Mouse (Mus musculus): ENCODE measurements around the gene Gm49358.

DNA sequence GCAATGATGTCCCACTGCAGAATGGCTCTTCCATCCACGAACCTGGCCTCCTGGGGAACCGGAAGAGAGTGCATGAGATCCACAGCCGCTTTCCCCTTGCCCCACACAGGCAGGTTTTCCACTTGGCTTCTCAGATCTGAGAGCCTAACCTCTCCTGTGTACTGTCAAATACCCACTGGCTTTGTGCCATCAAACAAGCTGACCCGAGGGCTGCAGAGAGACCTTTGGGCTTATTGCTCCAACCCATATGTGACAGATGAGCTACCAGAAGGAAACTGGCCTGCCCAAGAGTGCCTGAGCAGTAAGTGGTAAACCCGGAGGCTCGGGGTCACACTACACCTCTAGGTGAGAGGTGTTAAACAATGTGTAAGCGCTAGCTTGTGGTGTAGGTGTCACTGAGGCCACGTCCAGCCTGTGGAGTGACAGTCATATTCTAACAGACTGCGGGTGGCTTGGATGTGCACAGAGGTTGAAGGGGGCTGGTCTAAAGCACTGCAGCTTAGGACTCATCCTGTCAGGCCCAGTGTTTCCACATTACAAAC, 83.2 kb downstream of the Gm49358 start:
- TF ChIP-seq CTCF (conservative IDR thresholded peaks at IDR 0.05 in 1 of 2, IDR thresholded peaks at IDR 0.05 in 1 of 2; ENCODE audit: low read depth in 2 of 2, low read length in 2 of 2) (no peak), TBP (conservative IDR thresholded peaks at IDR 0.05; ENCODE audit: low read depth, low read length) (no peak), GABPA (IDR thresholded peaks at IDR 0.05; ENCODE audit: insufficient replicate concordance, low read depth, low read length) (no peak), EP300 (IDR thresholded peaks at IDR 0.05; ENCODE audit: low read length) (no peak), HCFC1 (IDR thresholded peaks at IDR 0.05; ENCODE audit: low read depth, low read length) (no peak), MEF2A (IDR thresholded peaks at IDR 0.05; ENCODE audit: borderline replicate concordance, low read depth, low read length) (no peak), MAX (IDR thresholded peaks at IDR 0.05; ENCODE audit: low read length) (no peak), RCOR1 (conservative IDR thresholded peaks at IDR 0.05; ENCODE audit: low read depth, low read length) (no peak), BHLHE40 (IDR thresholded peaks at IDR 0.05; ENCODE audit: low read depth, low read length) (no peak), ZKSCAN1 (IDR thresholded peaks at IDR 0.05; ENCODE audit: borderline replicate concordance, low read depth, low read length) (no peak), ETS1 (conservative IDR thresholded peaks at IDR 0.05; ENCODE audit: low read depth, low read length) (no peak), E2F4 (IDR thresholded peaks at IDR 0.05; ENCODE audit: insufficient replicate concordance, low read depth, low read length) (no peak), ZC3H11A (IDR thresholded peaks at IDR 0.05; ENCODE audit: low read depth, low read length) (no peak), JUN (IDR thresholded peaks at IDR 0.05; ENCODE audit: insufficient read depth, low read depth, low read length) (no peak)

Data from CH12.LX (cell line).